Mouse (Mus musculus) heart, adult 8-10 months (tissue): Measurements from ENCODE around the gene Gm20388. TPM values are rescaled to one million over a fixed set of nuclear protein-coding genes. Genes with fewer than 3 reads are reported as not detected.

Experiments
- DNase-seq: peaks from one replicate; pipeline ENCODE4 v3.0.0; 2022; ENCODE audit warnings: low spot score
- total RNA-seq, 4 experiments: library from RNA; stranded (reverse); gene quantifications; 2 replicates each; pipeline ENCODE4 v1.2.4; 2022

Gm20388 gene
- total RNA-seq, 4 experiments from 2014 or later = 4.2 to 6.7 TPM; not detected in 2

GRCm38 (mm10) chr8:120084783-120085182 is 174.1 kb downstream of the Gm20388 start:
- no peak for DNase-seq

GRCm38 (mm10) chr8:120089511-120089910 is 178.9 kb downstream of the Gm20388 start:
- DNase-seq = no peak

DNA sequence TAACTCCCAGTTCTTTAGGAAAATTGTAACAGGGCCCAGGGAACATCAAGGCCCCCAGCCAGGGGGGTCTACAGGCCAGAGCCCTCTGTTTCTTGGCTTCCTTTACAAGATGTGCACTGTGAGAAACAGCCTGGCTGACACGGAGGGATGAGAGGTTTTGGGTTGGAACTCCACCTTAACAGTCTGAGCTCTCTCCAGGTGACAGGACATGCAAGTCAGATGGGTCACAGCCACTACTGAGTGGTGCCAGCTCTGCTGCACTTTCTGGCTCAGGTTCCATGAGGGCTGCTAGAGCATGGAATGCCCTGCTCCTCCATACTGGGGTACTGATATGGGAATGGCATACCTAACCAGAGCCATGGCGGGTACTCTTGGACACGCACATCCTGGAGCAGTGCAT is 180.4 kb downstream of the Gm20388 start:
- DNase-seq = no peak

DNA sequence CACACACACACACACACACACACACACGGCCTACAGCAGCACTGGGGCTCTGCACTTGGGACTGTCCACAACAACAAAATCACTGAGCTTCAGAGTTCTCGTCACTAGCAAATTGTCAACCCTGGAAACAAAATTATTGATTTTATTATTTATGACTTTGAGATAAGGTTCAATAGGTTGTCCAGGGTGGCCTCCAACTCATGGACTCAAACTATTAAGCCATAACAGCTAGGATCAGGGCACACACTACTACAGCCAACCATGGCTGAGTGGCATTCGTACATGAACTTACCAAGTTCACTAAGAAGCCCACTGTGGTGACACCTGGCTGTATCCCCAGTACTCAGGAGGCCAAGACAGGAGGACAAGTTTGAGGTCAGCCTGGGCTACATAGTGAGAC is 182.5 kb downstream of the Gm20388 start:
- no peak for DNase-seq

DNA sequence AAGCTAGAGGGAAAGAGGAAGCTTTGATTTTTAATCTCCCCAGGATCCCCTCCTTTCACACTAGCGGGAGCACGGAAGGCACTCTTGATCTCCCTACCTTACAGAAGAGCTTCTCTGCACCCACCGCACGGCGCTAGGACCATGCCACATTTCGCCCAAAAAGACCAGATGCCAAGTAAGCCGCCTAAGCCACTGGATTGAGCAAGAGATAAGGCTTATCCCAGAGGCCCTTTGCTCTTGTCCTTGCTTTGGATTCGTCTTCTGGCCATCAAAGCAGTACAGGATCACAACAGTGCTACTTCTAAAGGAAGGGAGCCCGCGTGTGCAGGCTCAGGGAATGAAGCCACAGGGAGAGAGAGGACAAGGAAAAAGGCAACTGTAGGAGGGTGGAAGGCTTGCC is 184.2 kb downstream of the Gm20388 start:
- no peak for DNase-seq

DNA sequence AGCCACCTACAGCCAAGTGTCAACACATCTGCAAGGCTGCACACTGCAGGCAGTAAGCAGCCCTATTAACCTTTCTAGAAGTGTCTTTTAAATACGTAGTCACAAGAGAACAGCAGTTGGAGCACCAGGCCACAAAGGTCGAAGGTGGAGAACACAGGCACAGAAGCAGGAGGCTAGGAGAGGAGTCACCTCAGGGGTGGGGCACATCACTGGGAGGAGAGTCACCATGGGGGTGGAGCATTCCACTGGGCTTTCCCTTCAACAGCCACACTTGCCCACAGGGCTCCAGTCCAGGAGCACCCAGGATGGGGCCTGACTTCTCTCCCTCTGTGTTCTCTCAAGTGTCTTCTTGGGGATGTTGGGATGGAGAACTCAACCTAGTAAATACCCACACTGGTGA is 185.8 kb downstream of the Gm20388 start:
- no peak for DNase-seq

GRCm38 (mm10) chr8:120100388-120101067 is 189.9 kb downstream of the Gm20388 start:
- no peak for DNase-seq

- peak; percentile 85 for DNase-seq
Observed at GRCm38 (mm10) chr8:120101068-120101972, 190.7 kb downstream of the Gm20388 start, which contains the start of gene Zdhhc7. Gene Zdhhc7 (minus strand): TSS chr8:120101482.

- DNase-seq = no peak
Observed at GRCm38 (mm10) chr8:120103916-120104315, 193.3 kb downstream of the Gm20388 start.

DNA sequence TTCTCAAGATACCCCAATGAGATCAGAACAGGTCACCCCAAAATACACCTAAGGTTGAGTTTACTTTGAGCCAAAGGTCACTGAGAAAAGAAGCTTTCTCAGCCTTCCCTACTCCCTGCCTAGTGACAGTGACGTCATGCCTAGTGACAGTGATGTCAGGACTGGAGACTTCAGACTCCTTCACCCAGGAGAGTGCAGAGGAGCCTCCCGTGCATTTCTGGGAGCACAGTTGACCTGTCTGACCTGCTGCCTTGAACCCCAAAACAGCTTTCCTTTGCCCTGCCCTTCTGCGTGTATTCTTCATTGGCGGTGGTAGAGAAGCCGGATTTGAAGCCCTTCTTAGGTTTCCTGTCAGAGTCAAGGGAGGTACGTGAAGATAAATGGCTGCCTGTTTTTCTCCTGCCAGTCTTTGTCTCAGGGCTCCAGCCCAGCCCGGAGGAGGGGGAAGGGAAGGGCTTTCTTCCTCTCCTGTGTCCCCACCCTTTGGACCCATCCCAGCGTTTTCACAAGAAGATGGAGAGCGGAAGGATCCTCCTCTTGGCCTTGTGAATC is 194.2 kb downstream of the Gm20388 start:
- peak; percentile 85 for DNase-seq

DNA sequence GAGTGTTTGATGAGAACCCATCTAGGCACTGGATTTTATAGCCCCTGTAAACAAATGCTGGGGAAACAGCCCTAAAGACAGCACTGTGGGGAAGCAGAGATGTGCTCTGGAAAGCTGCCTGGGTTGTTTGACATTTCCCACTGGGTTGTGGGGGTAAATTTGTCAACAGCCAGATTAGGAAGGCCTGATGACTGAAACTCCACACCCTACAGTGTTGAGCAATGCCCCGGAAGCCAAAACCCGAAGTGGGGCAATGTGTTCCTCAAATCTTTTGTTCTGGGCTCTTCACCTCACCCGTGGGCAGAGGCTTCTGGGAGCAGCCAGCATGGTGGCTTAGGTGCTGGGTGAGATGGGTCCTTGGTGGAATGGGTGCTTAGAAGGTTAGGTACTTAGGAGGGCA is 198.5 kb downstream of the Gm20388 start:
- peak; percentile 48 for DNase-seq

GRCm38 (mm10) chr8:120110966-120111365 is 200.3 kb downstream of the Gm20388 start:
- DNase-seq = no peak

- no peak for DNase-seq
Observed at GRCm38 (mm10) chr8:120111382-120111781, 200.7 kb downstream of the Gm20388 start.

DNA sequence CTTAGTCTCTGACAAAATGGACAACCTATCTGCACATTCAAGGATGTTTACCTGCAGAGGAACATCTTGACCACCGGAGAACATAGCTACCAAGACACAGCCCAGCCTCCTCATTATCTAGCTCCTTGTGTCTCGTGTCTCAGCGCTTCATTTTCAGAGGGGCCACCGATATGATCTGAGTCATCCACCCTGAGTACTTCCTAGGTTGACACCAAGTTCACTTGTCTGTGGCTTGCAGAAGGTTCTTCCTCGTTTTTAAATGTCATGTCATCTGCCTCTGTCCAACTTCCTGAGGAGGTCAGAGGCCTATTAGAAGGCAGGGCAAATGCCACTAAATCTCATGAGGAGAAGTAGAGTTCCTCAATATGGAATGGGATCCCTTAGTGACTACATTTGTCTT is 201.9 kb downstream of the Gm20388 start:
- DNase-seq = no peak

DNA sequence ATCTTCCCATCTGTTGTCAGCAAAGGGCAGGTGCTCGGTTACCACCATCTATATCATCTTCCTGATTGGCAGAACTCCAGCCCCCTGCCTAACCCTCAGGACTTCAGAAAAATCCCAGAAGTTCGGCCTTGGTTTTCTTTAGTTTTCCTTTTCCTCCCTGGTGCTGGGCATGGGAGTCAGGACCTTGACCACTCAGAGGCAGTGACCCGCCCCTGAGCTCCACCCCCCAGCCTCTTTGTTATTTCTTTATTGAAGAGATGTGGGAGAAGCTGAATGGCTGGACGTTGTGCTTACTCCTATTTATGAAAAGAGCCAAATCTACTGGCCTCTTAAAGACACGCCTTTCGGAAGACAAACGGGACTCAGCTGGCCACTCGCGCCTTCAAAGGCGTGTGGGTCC is 202.7 kb downstream of the Gm20388 start:
- peak; percentile 65 for DNase-seq

- peak; percentile 99 for DNase-seq
Observed at GRCm38 (mm10) chr8:120113758-120114255, 203.2 kb downstream of the Gm20388 start, which contains the start of gene 6430548M08Rik. Gene 6430548M08Rik (plus strand): TSS chr8:120114152.

DNA sequence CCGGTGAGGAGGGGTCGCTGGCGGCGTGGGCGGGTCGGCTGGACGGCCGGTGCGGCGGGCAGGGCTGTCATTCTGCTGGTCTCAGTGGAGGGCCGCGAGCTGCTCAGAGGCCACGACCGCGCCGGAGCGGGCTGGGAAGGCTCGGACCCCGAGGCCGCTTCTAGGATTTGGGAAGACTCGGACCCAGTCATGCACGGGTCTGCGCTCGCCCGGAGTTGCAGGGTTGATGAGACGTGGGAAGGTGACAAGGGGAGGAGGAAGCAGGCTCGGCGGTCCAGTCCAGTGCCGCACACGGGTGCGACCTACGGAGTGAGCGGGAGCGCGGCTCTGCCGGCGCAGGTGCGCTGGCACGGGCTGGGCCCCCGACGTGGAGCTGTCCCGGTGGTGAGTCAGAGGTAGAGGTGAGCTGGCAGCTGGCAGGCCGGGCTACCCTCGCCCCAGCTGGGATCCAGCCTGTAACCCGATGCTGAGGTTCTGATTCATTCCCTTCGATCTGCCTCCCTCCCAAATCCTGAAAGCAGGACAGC is 203.7 kb downstream of the Gm20388 start:
- DNase-seq = no peak

DNA sequence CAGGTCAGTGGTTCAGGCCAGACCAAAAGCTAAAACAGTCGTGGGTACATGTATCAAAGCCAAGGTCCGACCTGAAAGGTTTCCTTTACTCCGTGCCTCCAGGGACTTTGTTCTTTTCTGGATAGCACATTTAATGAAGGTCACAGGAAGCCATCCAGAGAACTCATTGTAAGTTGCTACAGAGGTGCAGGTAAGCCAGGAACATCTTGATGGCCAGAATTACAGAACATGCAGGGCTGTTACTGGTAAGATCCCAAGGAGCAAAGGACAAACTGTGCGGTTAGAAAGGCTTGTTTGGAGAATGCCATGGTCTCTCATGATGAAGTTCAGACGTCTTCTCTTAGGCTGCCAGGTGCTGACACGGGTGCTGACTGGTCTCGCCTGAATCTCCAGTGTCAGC is 206.0 kb downstream of the Gm20388 start:
- DNase-seq = no peak

DNA sequence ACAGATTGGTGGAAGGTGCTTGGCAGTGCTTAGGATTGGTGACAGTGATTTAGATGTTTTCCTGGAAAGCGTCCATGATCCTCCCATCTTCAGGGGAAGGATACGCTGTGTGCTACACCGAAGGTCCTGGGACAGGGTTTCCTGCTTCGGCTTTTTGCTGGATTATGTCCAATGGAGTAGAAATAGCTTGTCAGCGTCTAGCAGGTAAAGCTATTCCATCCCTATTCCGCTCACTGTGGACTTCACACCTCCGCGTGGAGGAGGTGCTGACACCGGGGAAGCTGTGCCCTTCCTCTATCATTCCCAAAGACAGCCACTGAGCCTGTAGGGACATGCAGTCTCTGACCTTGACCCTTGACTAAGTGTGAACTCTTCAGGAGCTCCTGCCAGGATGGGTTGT is 207.5 kb downstream of the Gm20388 start:
- no peak for DNase-seq

- no peak for DNase-seq
Observed at GRCm38 (mm10) chr8:120118847-120119246, 208.2 kb downstream of the Gm20388 start.

- DNase-seq = no peak
Observed at GRCm38 (mm10) chr8:120119429-120119828, 208.8 kb downstream of the Gm20388 start.

- no peak for DNase-seq
Observed at GRCm38 (mm10) chr8:120119931-120120330, 209.3 kb downstream of the Gm20388 start.
